Mouse (Mus musculus) limb, embryonic 11.5 days (tissue): ENCODE data around the gene Tepsin. TPM values are rescaled to one million over a fixed set of nuclear protein-coding genes. Genes with fewer than 3 reads are reported as not detected.
A peak's percentile ranks its signal among the peaks of the same experiment; 100 is the strongest.

Experiments
- ATAC-seq: fragments of 200-750 bp; cut with Nextera tagmentation; 2 replicates; pipeline ENCODE4 v1.8.0; 2017; ENCODE audit warnings: low read depth; ENCODE audit not compliant: insufficient number of reproducible peaks, low FRiP score, low TSS enrichment
- DNase-seq: peaks from one replicate; pipeline ENCODE4 v3.0.0-alpha.2; 2015; ENCODE audit warnings: low spot score
- H3K27ac ChIP-seq: fragments of 300-500 bp; sonication (generic); replicated peaks from 2 replicates; pipeline ENCODE4 v1.5.1; 2014; ENCODE audit warnings: low read depth, mild to moderate bottlenecking, low read length
- H3K27me3 ChIP-seq: fragments of 300-500 bp; sonication (generic); 2 replicates; pipeline ENCODE4 v1.6.1; 2014; ENCODE audit warnings: mild to moderate bottlenecking, low read length, mixed read lengths; ENCODE audit not compliant: control insufficient read depth, insufficient read depth
- H3K36me3 ChIP-seq: fragments of 300-500 bp; sonication (generic); 2 replicates; pipeline ENCODE4 v1.6.1; 2014; ENCODE audit warnings: mild to moderate bottlenecking, low read length, moderate library complexity, mixed read lengths; ENCODE audit not compliant: control insufficient read depth, insufficient read depth
- H3K4me1 ChIP-seq: fragments of 300-500 bp; sonication (generic); 2 replicates; pipeline ENCODE4 v1.6.1; 2014; ENCODE audit warnings: low read length, mixed read lengths; ENCODE audit not compliant: control insufficient read depth, insufficient read depth
- H3K4me2 ChIP-seq: fragments of 300-500 bp; sonication (generic); 2 replicates; pipeline ENCODE4 v1.6.1; 2014; ENCODE audit warnings: low read depth, mild to moderate bottlenecking, moderate library complexity; ENCODE audit not compliant: severe bottlenecking
- H3K4me3 ChIP-seq: fragments of 300-500 bp; sonication (generic); 2 replicates; pipeline ENCODE4 v1.5.1; 2014; ENCODE audit warnings: low read depth, low read length
- H3K9ac ChIP-seq: fragments of 300-500 bp; sonication (generic); 2 replicates; pipeline ENCODE4 v1.6.1; 2014; ENCODE audit warnings: mild to moderate bottlenecking, low read length
- H3K9me3 ChIP-seq: fragments of 300-500 bp; sonication (generic); 2 replicates; pipeline ENCODE4 v1.6.1; 2016; ENCODE audit warnings: low read length; ENCODE audit not compliant: control insufficient read depth
- whole genome bisulfite sequencing: fragments of 180-500 bp; shearing (Covaris S2); extraction: QIAGEN DNeasy Blood & Tissue Kit; methylation state at CpG from one replicate; pipeline ENCODE4 v1.1.7; 2014; 5-methylcytosine and 5-hydroxymethylcytosine counted together
- polyA plus RNA-seq: library from polyadenylated mRNA; unstranded; fragments of >200 nt; fragmentation: Nextera tagmentation; extraction: Ambion mirVana; gene quantifications from 2 replicates; pipeline ENCODE4 v1.2.1, GENCODE M21; 2014

The Tepsin gene
- polyA plus RNA-seq, 1 experiment from 2014 or later: 16.9 TPM

DNA sequence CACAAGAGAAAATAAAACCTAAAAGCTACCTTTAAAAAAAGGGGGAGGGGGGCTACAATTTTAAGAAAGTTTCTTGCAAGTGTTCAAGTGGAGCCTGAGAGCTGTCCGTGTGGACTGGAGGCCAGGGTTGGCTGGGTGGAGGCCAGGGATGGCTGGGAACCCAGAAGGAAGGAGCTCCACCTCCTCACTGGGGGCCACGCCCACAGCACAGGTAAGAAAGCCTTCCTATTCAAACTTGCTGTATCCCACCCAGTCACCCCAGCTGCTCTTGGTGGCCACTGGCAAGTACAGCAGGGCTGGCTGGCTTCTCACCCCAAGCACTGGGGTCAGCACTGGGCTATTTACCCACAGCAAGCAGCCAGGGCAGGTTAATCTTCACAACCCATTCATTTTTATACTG, 8.5 kb upstream of the Tepsin start:
- DNase-seq (no peak), ATAC-seq (no peak)
- no peaks in the 10 kb centered on the region for H3K4me1 ChIP-seq
- H3K36me3 ChIP-seq: peaks cover 21% of the 10 kb centered on the region
- no peaks in the 10 kb centered on the region for H3K9me3 ChIP-seq
- H3K4me2 ChIP-seq: no peak overlapping the region
- no peak overlapping the region for H3K9ac ChIP-seq
- H3K27ac ChIP-seq: no peak overlapping the region
- no peak overlapping the region for H3K4me3 ChIP-seq
- H3K27me3 ChIP-seq: no peaks in the 10 kb centered on the region
- 68% methylated on average over 2 of the region's 2 CpGs for WGBS

DNA sequence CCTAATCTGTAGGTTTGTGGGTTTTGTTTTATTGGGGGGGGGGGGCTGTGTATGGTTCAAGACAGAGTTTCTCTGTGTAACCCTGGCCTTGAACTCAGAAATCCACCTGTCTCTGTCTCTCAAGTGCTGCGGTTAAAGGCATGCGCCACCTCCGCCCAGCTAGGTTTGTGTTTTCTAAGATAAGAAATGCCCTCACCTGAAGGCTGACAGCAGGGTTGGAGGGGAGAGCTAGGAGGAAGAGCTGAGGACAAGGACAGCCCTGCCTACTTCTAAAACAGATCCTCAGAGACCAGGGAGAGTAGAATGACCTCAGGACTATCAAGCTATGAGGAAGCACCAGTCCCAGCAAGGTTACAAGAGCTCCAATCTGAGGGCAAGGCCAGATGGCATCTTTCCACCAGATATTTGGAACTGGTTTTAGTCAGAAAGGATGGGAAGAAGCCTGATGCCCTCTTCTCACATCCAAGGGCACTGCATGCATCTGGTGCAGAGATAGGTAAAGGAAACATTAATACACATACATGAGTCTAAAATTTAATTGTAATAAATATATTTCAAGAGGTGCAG, 5.0 kb upstream of the Tepsin start:
- H3K36me3 ChIP-seq: peaks cover 16% of the 10 kb centered on the region
- no peak overlapping the region for H3K9ac ChIP-seq
- ATAC-seq (no peak), DNase-seq (no peak)
- 92% methylated on average over 3 of the region's 3 CpGs for WGBS
- H3K27me3 ChIP-seq: no peaks in the 10 kb centered on the region
- H3K9me3 ChIP-seq: no peaks in the 10 kb centered on the region
- H3K27ac ChIP-seq: no peak overlapping the region
- H3K4me2 ChIP-seq: no peak overlapping the region
- peaks cover 7% of the 10 kb centered on the region for H3K4me1 ChIP-seq
- H3K4me3 ChIP-seq: no peak overlapping the region

DNA sequence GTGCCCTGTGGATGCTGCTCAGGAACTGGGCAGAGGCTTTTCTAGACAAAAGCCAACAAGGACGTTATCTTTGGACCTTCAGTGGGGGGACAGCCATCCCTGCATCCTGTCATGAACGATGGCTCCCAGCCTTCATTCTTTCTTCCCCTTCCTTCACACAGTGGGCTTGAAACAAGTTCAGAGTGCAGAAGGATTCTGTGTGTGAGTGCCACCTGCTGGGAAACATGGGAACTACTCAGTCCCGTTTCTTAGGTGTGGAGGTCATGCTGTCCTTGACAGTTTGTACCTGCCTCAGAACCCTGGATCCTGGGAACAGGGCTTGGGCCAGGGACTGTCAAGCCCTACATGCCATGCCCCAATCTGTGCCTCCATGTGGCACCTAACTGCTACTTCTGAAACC, 2.5 kb upstream of the Tepsin start:
- DNase-seq (peak; percentile 84), ATAC-seq (no peak)
- 3% methylated on average over 3 of the region's 3 CpGs for WGBS
- no peak overlapping the region for H3K9ac ChIP-seq
- H3K4me1 ChIP-seq: peaks cover 16% of the 10 kb centered on the region
- no peaks in the 10 kb centered on the region for H3K9me3 ChIP-seq
- H3K36me3 ChIP-seq: peaks cover 3% of the 10 kb centered on the region
- H3K27ac ChIP-seq: no peak overlapping the region
- H3K27me3 ChIP-seq: no peaks in the 10 kb centered on the region
- no peak overlapping the region for H3K4me3 ChIP-seq
- H3K4me2 ChIP-seq: no peak overlapping the region

DNA sequence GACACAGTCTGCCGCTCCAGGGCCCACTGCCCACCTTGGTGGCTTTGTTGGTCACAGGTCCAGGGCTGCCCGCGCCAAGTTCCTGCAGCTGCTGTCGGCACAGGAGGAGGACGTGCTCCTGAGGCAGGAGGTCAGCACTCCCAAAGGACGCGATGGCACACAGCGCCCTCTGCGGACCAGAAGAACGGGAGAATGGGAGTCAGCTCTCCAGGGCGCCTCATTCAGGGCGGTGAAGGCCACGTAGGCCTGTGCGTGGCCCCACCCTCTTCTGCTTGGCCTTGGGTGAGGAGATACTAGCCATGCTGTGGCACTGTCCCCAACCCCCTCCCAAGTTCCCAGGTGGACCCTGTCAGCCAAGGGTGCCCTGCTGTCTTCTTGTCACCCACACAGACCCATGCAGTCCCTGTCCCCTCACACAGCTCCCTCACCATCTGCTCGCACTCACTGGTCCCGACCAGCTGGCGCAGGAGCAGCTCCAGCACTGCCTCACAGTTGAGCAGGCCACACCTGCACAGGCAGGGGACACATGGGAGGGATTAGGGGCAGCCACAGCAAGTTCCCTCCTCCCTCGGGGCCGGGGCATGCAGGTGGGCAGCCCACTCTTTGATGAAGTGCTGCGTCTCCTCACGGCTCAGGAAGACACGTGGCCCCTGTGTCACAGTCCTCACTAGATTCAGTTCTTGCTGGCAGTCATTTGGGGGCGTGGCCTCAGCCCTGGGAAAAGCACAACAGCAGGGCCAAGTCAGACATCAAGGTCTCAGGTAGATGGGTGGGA, 5.5 kb downstream of the Tepsin start:
- no peak overlapping the region for H3K4me2 ChIP-seq
- H3K27ac ChIP-seq: no peak overlapping the region
- H3K9me3 ChIP-seq: no peaks in the 10 kb centered on the region
- peaks cover 5% of the 10 kb centered on the region; the same call in 1 of the 2 replicates for H3K36me3 ChIP-seq
- no peaks in the 10 kb centered on the region for H3K27me3 ChIP-seq
- 80% methylated on average over 23 of the region's 23 CpGs for WGBS
- peaks cover 7% of the 10 kb centered on the region for H3K4me1 ChIP-seq
- ATAC-seq: no peak
- H3K9ac ChIP-seq: no peak overlapping the region
- DNase-seq: no peak
- H3K4me3 ChIP-seq: no peak overlapping the region

DNA sequence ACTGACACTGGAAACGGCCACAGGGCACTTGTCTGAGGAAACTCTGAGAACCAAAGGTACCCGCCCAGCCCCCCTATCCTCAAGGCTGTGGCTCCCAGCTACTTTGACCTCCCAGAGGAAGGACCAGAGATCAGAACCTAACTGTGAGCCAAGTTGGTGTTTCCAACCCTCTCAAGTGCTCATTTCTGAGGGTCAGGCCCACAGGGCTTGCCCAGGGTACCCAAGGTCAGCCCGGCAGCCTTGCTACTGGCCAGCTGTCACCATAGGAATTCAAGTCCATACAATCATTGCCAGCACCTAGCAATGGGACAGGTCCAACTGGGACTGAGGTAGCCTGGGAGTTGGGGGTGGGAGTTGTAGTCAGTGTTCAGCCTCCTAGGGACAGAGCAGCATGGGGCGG, 7.9 kb downstream of the Tepsin start:
- Histone ChIP-seq H3K4me2 (no peak overlapping the region), H3K9ac (no peak overlapping the region), H3K27me3 (no peaks in the 10 kb centered on the region), H3K36me3 (peaks cover 5% of the 10 kb centered on the region; the same call in 1 of the 2 replicates), H3K9me3 (no peaks in the 10 kb centered on the region), H3K4me3 (no peak overlapping the region), H3K27ac (no peak overlapping the region), H3K4me1 (peaks cover 4% of the 10 kb centered on the region)
- WGBS: 88% methylated on average over 4 of the region's 4 CpGs
- ATAC-seq (no peak), DNase-seq (no peak)

DNA sequence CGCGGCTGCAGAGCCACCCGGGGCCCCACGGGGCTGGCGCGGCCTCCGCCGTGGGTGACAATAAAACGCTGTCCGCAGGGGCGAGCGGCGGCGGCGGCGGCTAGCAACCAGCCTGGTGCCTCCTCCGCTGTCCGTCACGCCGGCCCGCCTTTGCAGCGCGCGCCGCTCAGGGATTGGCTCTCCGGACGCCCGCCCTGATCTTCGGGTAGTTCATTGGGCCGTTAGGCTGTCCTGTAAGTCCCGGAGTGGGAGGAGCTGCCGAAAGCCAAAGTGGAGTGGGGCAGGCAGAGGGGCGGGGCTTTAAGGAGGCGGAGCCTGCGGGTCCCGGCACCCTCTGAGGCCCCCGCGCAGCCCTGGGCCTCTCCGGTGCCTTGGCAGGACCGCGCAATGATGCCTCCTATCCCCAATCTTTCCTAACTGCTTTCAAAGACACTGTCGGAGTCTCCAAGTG, 11.8 kb downstream of the Tepsin start, which contains the start of gene Cep131:
Gene Cep131 (minus strand): TSS at position 126 of the 451 bp plus-strand sequence.
- ATAC-seq: peak; percentile 98
- peak within 1 kb of the TSS; percentile 92 for H3K9ac ChIP-seq
- H3K4me2 ChIP-seq: peak within 1 kb of the TSS; percentile 84
- H3K4me3 ChIP-seq: peak within 1 kb of the TSS; percentile 98
- H3K4me1 ChIP-seq: peaks cover 8% of the 10 kb centered on the region
- peaks cover 2% of the 10 kb centered on the region; the same call in 1 of the 2 replicates for H3K36me3 ChIP-seq
- H3K9me3 ChIP-seq: no peaks in the 10 kb centered on the region
- no peaks in the 10 kb centered on the region for H3K27me3 ChIP-seq
- under 1% methylated on average over 42 of the region's 42 CpGs for WGBS
- peak within 1 kb of the TSS; percentile 75 for H3K27ac ChIP-seq
- peak; percentile 97 for DNase-seq

DNA sequence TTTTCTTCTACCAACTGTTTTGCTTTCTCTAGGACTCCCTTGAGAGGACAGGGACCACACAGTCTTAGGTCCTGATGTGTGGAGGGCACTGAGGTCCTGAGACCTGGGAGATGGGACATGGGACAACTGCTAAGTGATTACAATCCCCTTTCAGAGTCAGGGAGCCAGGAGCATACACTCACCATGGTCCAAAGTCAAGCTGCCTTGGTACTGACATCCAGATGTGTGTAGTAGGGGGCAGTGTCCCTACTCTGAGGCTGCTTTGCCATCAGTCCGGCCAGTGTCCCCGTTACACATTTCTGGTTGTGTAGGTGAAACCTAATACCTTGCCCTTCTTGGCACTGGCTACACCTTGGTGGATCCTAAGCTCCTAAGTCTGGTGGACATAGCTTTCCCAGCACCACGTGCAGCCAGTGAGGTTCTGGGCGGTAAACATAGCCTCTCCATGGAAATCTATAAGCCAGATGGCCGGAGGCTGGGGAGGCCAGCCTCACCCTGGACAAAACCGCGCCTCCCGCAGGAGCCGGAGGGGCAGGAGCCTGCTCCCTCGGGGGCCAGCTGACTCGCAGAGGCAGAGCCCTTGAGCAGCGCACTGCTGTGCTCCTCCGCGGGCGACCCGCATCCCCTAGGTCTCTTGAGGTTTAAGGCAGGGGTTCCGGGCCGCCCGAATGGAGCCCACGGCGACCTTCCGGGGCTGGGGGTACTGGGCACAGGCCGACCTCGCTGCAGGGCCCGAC, 12.5 kb downstream of the Tepsin start:
- Histone ChIP-seq H3K27ac (peak overlapping the region; percentile 75), H3K4me1 (peaks cover 8% of the 10 kb centered on the region), H3K36me3 (peaks cover 2% of the 10 kb centered on the region; the same call in 1 of the 2 replicates), H3K9ac (peak overlapping the region; percentile 92), H3K27me3 (no peaks in the 10 kb centered on the region), H3K4me3 (peak overlapping the region; percentile 98), H3K4me2 (peak overlapping the region; percentile 84), H3K9me3 (no peaks in the 10 kb centered on the region)
- ATAC-seq: peak; percentile 29
- under 1% methylated on average over 25 of the region's 25 CpGs for WGBS
- DNase-seq: peak; percentile 57

DNA sequence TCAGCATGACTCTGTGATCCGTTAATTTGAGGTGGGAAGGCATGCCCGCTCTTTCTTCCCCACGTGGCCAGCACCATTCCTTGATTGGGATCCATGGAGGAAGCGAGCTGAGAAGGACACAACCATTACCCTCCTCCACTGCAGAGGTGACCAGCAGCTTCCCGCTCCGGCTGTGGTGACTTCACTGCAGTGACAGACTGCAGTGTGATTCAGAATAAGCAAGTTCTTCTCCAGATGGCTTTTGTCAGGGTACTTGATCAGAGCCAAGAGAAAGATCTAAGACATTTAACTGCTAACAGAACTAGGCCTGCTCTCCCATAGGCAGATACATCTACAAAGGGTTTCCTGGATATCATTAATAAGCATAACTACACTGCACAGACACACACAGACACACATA, 18.2 kb downstream of the Tepsin start:
- 93% methylated on average over 6 of the region's 6 CpGs for WGBS
- H3K27me3 ChIP-seq: no peaks in the 10 kb centered on the region
- H3K9me3 ChIP-seq: no peaks in the 10 kb centered on the region
- no peak overlapping the region for H3K9ac ChIP-seq
- no peak overlapping the region for H3K27ac ChIP-seq
- H3K4me3 ChIP-seq: no peak overlapping the region
- H3K4me2 ChIP-seq: no peak overlapping the region
- ATAC-seq (no peak), DNase-seq (no peak)
- H3K4me1 ChIP-seq: peaks cover 4% of the 10 kb centered on the region; the same call in 1 of the 2 replicates
- peaks cover 10% of the 10 kb centered on the region; the same call in 1 of the 2 replicates for H3K36me3 ChIP-seq
